11 mouse cellular contexts compared by ENCODE assay signal in genomic region chrX:73543340-73543739, GRCm38 (mm10). TPM values are rescaled to one million over a fixed set of nuclear protein-coding genes. Genes with fewer than 3 reads are reported as not detected.
DNase-seq lines count a peak whose midpoint lies in the region; ATAC-seq and TF ChIP-seq lines count a peak whose summit lies in the region.
"Had no signal": no experiment of that assay in that cellular context is flagged by ENCODE, and none has a peak within 500 bp of the region (broad histone marks: within the 10 kb centered on the region; RNA-seq: fewer than 3 reads in every experiment).

No protein-coding gene starts in this region.

- TF ChIP-seq CTCF in intestine, postnatal 0 days (IDR thresholded peaks at IDR 0.05; ENCODE audit: low read depth): peak; percentile 70
- peak; percentile 33; the same call in 1 of the 2 replicates for TF ChIP-seq CTCF in bone marrow macrophage, adult 2 months (IDR thresholded peaks at IDR 0.05; ENCODE audit: low read depth, low read length)
- peak; percentile 68 for TF ChIP-seq CTCF in lung, postnatal 0 days (IDR thresholded peaks at IDR 0.05)

- no peaks in the 10 kb centered on the region for H3K9me3 ChIP-seq in intestine, postnatal 0 days (ENCODE audit: control insufficient read depth)
- no peaks in the 10 kb centered on the region for H3K9me3 ChIP-seq in intestine, embryonic 15.5 days
- no peaks in the 10 kb centered on the region for H3K9me3 ChIP-seq in lung, postnatal 0 days (ENCODE audit: low read length)
- H3K9me3 ChIP-seq: limb, embryonic 13.5 days had no signal

- no peak overlapping the region for H3K9ac ChIP-seq in intestine, postnatal 0 days (ENCODE audit: low read depth, low read length)
- H3K9ac ChIP-seq in intestine, embryonic 15.5 days: no peak overlapping the region
- H3K9ac ChIP-seq in lung, postnatal 0 days (replicated peaks; ENCODE audit: low read depth): no peak overlapping the region
- H3K9ac ChIP-seq: limb, embryonic 13.5 days had no signal

- TF ChIP-seq EP300 in lung, postnatal 0 days (IDR thresholded peaks at IDR 0.05): no peak

- H3K27me3 ChIP-seq in intestine, postnatal 0 days (replicated peaks; ENCODE audit: control insufficient read depth, insufficient read depth, low read length): no peaks in the 10 kb centered on the region
- H3K27me3 ChIP-seq in intestine, embryonic 15.5 days (replicated peaks): no peaks in the 10 kb centered on the region
- H3K27me3 ChIP-seq in lung, postnatal 0 days (replicated peaks; ENCODE audit: insufficient read depth, low read length): no peaks in the 10 kb centered on the region
- H3K27me3 ChIP-seq: limb, embryonic 13.5 days had no signal

- H3K4me1 ChIP-seq in intestine, postnatal 0 days (replicated peaks; ENCODE audit: control insufficient read depth, insufficient read depth, low read length): no peaks in the 10 kb centered on the region
- no peaks in the 10 kb centered on the region for H3K4me1 ChIP-seq in intestine, embryonic 15.5 days (replicated peaks)
- no peaks in the 10 kb centered on the region for H3K4me1 ChIP-seq in bone marrow macrophage, adult 2 months (ENCODE audit: control insufficient read depth, insufficient read depth, low read length)
- H3K4me1 ChIP-seq in lung, postnatal 0 days (ENCODE audit: insufficient read depth, low read depth, low read length): no peaks in the 10 kb centered on the region
- H3K4me1 ChIP-seq: limb, embryonic 13.5 days had no signal

- H3K4me3 ChIP-seq in intestine, postnatal 0 days (ENCODE audit: low read depth, low read length): no peak overlapping the region
- H3K4me3 ChIP-seq in intestine, embryonic 15.5 days (replicated peaks): no peak overlapping the region
- no peak overlapping the region for H3K4me3 ChIP-seq in bone marrow macrophage, adult 2 months (ENCODE audit: insufficient read depth, low read length)
- no peak overlapping the region for H3K4me3 ChIP-seq in lung, postnatal 0 days (ENCODE audit: low read depth, low read length)
- H3K4me3 ChIP-seq: limb, embryonic 13.5 days had no signal

- 51% methylated on average over 3 of the region's 3 CpGs for WGBS in intestine, postnatal 0 days
- WGBS in intestine, embryonic 15.5 days: 48% methylated on average over 3 of the region's 3 CpGs
- WGBS in lung, postnatal 0 days: 42% methylated on average over 3 of the region's 3 CpGs

- no peak overlapping the region for H3K4me2 ChIP-seq in intestine, postnatal 0 days (replicated peaks; ENCODE audit: low read depth)
- no peak overlapping the region for H3K4me2 ChIP-seq in intestine, embryonic 15.5 days (replicated peaks)
- H3K4me2 ChIP-seq in lung, postnatal 0 days (replicated peaks; ENCODE audit: low read depth, low read length): no peak overlapping the region
- H3K4me2 ChIP-seq: limb, embryonic 13.5 days had no signal

- no peaks in the 10 kb centered on the region for H3K36me3 ChIP-seq in intestine, postnatal 0 days (ENCODE audit: control insufficient read depth, insufficient read depth)
- H3K36me3 ChIP-seq in intestine, embryonic 15.5 days: no peaks in the 10 kb centered on the region
- no peaks in the 10 kb centered on the region for H3K36me3 ChIP-seq in lung, postnatal 0 days (ENCODE audit: insufficient read depth, low read length)
- H3K36me3 ChIP-seq: limb, embryonic 13.5 days had no signal

- DNase-seq in adrenal gland, adult 2 months: peak; percentile 26
- DNase-seq in adrenal gland, adult 18-20 months (ENCODE audit: low spot score in 2 of 2): no peak
- peak; percentile 39 for DNase-seq in lung, postnatal 0 days (ENCODE audit: low spot score)
- DNase-seq in frontal cortex, adult 2 months (ENCODE audit: extremely low spot score in 1 of 2, low spot score in 1 of 2): no peak
- DNase-seq in left cerebral cortex, adult 8-10 months (ENCODE audit: low spot score in 2 of 2): no peak
- DNase-seq: B cell, adult 2 months; thymus, postnatal 25 days had no signal

- TF ChIP-seq POLR2A in bone marrow macrophage, adult 2 months (IDR thresholded peaks at IDR 0.05; ENCODE audit: borderline replicate concordance, low read depth, low read length): no peak

- no peak overlapping the region for H3K27ac ChIP-seq in intestine, postnatal 0 days (ENCODE audit: low read depth, low read length)
- no peak overlapping the region for H3K27ac ChIP-seq in intestine, embryonic 15.5 days
- no peak overlapping the region for H3K27ac ChIP-seq in bone marrow macrophage, adult 2 months (ENCODE audit: insufficient read depth, low read depth, low read length)
- H3K27ac ChIP-seq in lung, postnatal 0 days (ENCODE audit: low read length): no peak overlapping the region
- H3K27ac ChIP-seq: limb, embryonic 13.5 days had no signal

- no peak for ATAC-seq in intestine, postnatal 0 days
- ATAC-seq in intestine, embryonic 15.5 days: no peak
- ATAC-seq in lung, postnatal 0 days: no peak; the same call in 1 of the 2 replicates

RNA-seq across cellular contexts. Expression of gene Atp2b3, which starts 40.5 kb away (rescaled TPM):
- 10 to 100 TPM; 38.2 to 42.3 TPM for total RNA-seq in adrenal gland, adult 2 months (2021)
- polyA plus RNA-seq in adrenal gland, adult 2 months (2012; rRNA removed): 24.9 and 29.0 TPM in 2 replicates
- total RNA-seq in adrenal gland, adult 18-20 months (2021): 10 to 100 TPM; 42.1 to 52.8 TPM
- polyA plus RNA-seq in intestine, postnatal 0 days (2015; fragmentation: Nextera tagmentation; extraction: Ambion mirVana): 0.12 and 0.13 TPM in 2 replicates
- 0.26 and 0.28 TPM in 2 replicates for polyA plus RNA-seq in intestine, embryonic 15.5 days (2015; fragmentation: Nextera tagmentation; extraction: Ambion mirVana)
- polyA plus RNA-seq in bone marrow macrophage, adult 2 months (2012; ENCODE audit: insufficient read depth, insufficient read length, missing spikeins): not detected in 2 replicates
- polyA plus RNA-seq in lung, postnatal 0 days (2015; fragmentation: Nextera tagmentation; extraction: Ambion mirVana): not detected in 2 replicates
- 29.2 and 35.8 TPM in 2 replicates for polyA plus RNA-seq in frontal cortex, adult 2 months (2012; rRNA removed)
- total RNA-seq in left cerebral cortex, adult 8-10 months (2022): 10 to 100 TPM; 91.0 to 100.0 (median 95.1) TPM

RNA-seq across cellular contexts. Expression of gene Bgn, which starts 59.9 kb away (rescaled TPM):
- total RNA-seq in adrenal gland, adult 2 months (2021): 100 to 1,000 TPM; 290 to 364 TPM
- 197 and 251 TPM in 2 replicates for polyA plus RNA-seq in adrenal gland, adult 2 months (2012; rRNA removed)
- total RNA-seq in adrenal gland, adult 18-20 months (2021): 100 to 1,000 TPM; 221 to 292 TPM
- polyA plus RNA-seq in intestine, postnatal 0 days (2015; fragmentation: Nextera tagmentation; extraction: Ambion mirVana): 35.2 and 43.0 TPM in 2 replicates
- 48.5 and 52.7 TPM in 2 replicates for polyA plus RNA-seq in intestine, embryonic 15.5 days (2015; fragmentation: Nextera tagmentation; extraction: Ambion mirVana)
- polyA plus RNA-seq in bone marrow macrophage, adult 2 months (2012; ENCODE audit: insufficient read depth, insufficient read length, missing spikeins): 21.9 and 25.5 TPM in 2 replicates
- polyA plus RNA-seq in lung, postnatal 0 days (2015; fragmentation: Nextera tagmentation; extraction: Ambion mirVana): 175 and 176 TPM in 2 replicates
- 28.2 and 30.2 TPM in 2 replicates for polyA plus RNA-seq in frontal cortex, adult 2 months (2012; rRNA removed)
- total RNA-seq in left cerebral cortex, adult 8-10 months (2022): 10 to 100 TPM; 18.7 to 23.5 (median 19.3) TPM

Comparison
In these comparisons a context has a peak if more than half of its experiments do, and no peak if none do; other contexts are left out.
1. DNase-seq: peak in adrenal gland, adult 2 months (single experiment) and lung, postnatal 0 days (single experiment); none in adrenal gland, adult 18-20 months (0 of 2), frontal cortex, adult 2 months (0 of 2) and left cerebral cortex, adult 8-10 months (0 of 2).
2. RNA of gene Atp2b3, which starts 40.5 kb away (polyA plus RNA-seq): 29.2 to 35.8 TPM in frontal cortex, adult 2 months and 24.9 to 29.0 TPM in adrenal gland, adult 2 months; 0.26 to 0.28 TPM in intestine, embryonic 15.5 days, 0.12 to 0.13 TPM in intestine, postnatal 0 days, not detected in bone marrow macrophage, adult 2 months and not detected in lung, postnatal 0 days; every median in the first group is over 10 times any median in the second.
3. Peak in every context shown above with its lines, with median percentiles within 50 percentile points of each other: CTCF ChIP-seq.